Mouse (Mus musculus): ENCODE data around the gene Appbp2. TPM values are rescaled to one million over a fixed set of nuclear protein-coding genes. Genes with fewer than 3 reads are reported as not detected.
A peak's percentile ranks its signal among the peaks of the same experiment; 100 is the strongest.

Gene Appbp2
- polyA plus RNA-seq, 1 experiment from 2014 or later = 37.3 TPM

GRCm38 (mm10) chr11:85258966-85259365 is 24.0 kb upstream of the Appbp2 start:
- no peaks in the 10 kb centered on the region for H3K27me3 ChIP-seq
- POLR2A ChIA-PET = no interaction called here
- DNase-seq (ENCODE audit: low read depth, low spot score) (no peak), ATAC-seq (no peak)
- no peak for TF ChIP-seq CTCF (IDR thresholded peaks at IDR 0.05)
- in situ Hi-C loops (cut with MboI; ENCODE audit: low pct_unique_long_range_greater_than_20kb) = loop anchor here (5.0 kb wide), 1 partner anchor 87 kb away; the partner anchor contains the start of gene 1700125H20Rik
- CTCF ChIA-PET = no interaction called here

- no peaks in the 10 kb centered on the region for H3K27me3 ChIP-seq
- no peak for TF ChIP-seq CTCF (IDR thresholded peaks at IDR 0.05)
- in situ Hi-C loops (cut with MboI; ENCODE audit: low pct_unique_long_range_greater_than_20kb) = loop anchor here (5.0 kb wide), 1 partner anchor 83 kb away; the partner anchor contains the start of gene 1700125H20Rik
- POLR2A ChIA-PET = interaction anchor here (0.6 kb wide), 1 partner anchor 59 kb away, joined by 9 read pairs; no protein-coding TSS in a partner anchor
- DNase-seq (ENCODE audit: low read depth, low spot score) (no peak), ATAC-seq (no peak)
- CTCF ChIA-PET = no interaction called here
These were observed 20.6 kb upstream of the Appbp2 start for GRCm38 (mm10) chr11:85255471-85256027.

- no peak for TF ChIP-seq CTCF (IDR thresholded peaks at IDR 0.05)
- no peaks in the 10 kb centered on the region for H3K27me3 ChIP-seq
- ATAC-seq (no peak), DNase-seq (ENCODE audit: low read depth, low spot score) (no peak)
- ChIA-PET POLR2A (interaction anchor here (0.6 to 1.1 kb wide), 2 partner anchors 20 to 86 kb away, joined by 3 to 4 read pairs; no protein-coding TSS in a partner anchor), CTCF (interaction anchor here (3.9 kb wide), 1 partner anchor 8 kb away, joined by 12 read pairs; no protein-coding TSS in a partner anchor)
- in situ Hi-C loops (cut with MboI; ENCODE audit: low pct_unique_long_range_greater_than_20kb) = no loop called here
These were observed 18.7 kb upstream of the Appbp2 start for GRCm38 (mm10) chr11:85253641-85254040.

- in situ Hi-C loops (cut with MboI; ENCODE audit: low pct_unique_long_range_greater_than_20kb) = no loop called here
- no peaks in the 10 kb centered on the region for H3K27me3 ChIP-seq
- POLR2A ChIA-PET = interaction anchor here (1.1 kb wide), 1 partner anchor 19 kb away, joined by 3 read pairs; no protein-coding TSS in a partner anchor
- TF ChIP-seq CTCF (IDR thresholded peaks at IDR 0.05) = no peak
- CTCF ChIA-PET = interaction anchor here (3.9 kb wide), 1 partner anchor 9 kb away, joined by 12 read pairs; no protein-coding TSS in a partner anchor
- DNase-seq (ENCODE audit: low read depth, low spot score) (no peak), ATAC-seq (no peak)
These were observed 18.1 kb upstream of the Appbp2 start for GRCm38 (mm10) chr11:85253006-85253405.

- in situ Hi-C loops (cut with MboI; ENCODE audit: low pct_unique_long_range_greater_than_20kb) = no loop called here
- DNase-seq (ENCODE audit: low read depth, low spot score) (no peak), ATAC-seq (no peak)
- ChIA-PET CTCF (interaction anchor here (3.9 kb wide), 1 partner anchor 10 kb away, joined by 12 read pairs; no protein-coding TSS in a partner anchor), POLR2A (interaction anchor here (1.2 kb wide), 1 partner anchor 17 kb away, joined by 4 read pairs; the partner anchor contains the start of gene Appbp2)
- TF ChIP-seq CTCF (IDR thresholded peaks at IDR 0.05) = no peak
- H3K27me3 ChIP-seq = no peaks in the 10 kb centered on the region
These were observed 17.0 kb upstream of the Appbp2 start for GRCm38 (mm10) chr11:85251955-85252354.

- in situ Hi-C loops (cut with MboI; ENCODE audit: low pct_unique_long_range_greater_than_20kb) = no loop called here
- ChIA-PET CTCF (interaction anchor here (0.6 to 3.9 kb wide), 3 partner anchors 11 to 32 kb away, joined by 3 to 12 read pairs (median 5); partner anchors contain the start of gene Appbp2), POLR2A (no interaction called here)
- DNase-seq (ENCODE audit: low read depth, low spot score) = no peak
- ATAC-seq = no peak
- no peak for TF ChIP-seq CTCF (IDR thresholded peaks at IDR 0.05)
- no peaks in the 10 kb centered on the region for H3K27me3 ChIP-seq
These were observed 15.5 kb upstream of the Appbp2 start for GRCm38 (mm10) chr11:85250467-85250866.

- H3K27me3 ChIP-seq = no peaks in the 10 kb centered on the region
- ATAC-seq (no peak), DNase-seq (ENCODE audit: low read depth, low spot score) (no peak)
- POLR2A ChIA-PET = no interaction called here
- in situ Hi-C loops (cut with MboI; ENCODE audit: low pct_unique_long_range_greater_than_20kb) = no loop called here
- no peak for TF ChIP-seq CTCF (IDR thresholded peaks at IDR 0.05)
- CTCF ChIA-PET = interaction anchor here (1.1 to 1.9 kb wide), 3 partner anchors 12 to 85 kb away, joined by 3 to 8 read pairs (median 5); no protein-coding TSS in a partner anchor
These were observed 14.4 kb upstream of the Appbp2 start for GRCm38 (mm10) chr11:85249338-85249737.

GRCm38 (mm10) chr11:85248151-85248550 is 13.2 kb upstream of the Appbp2 start:
- DNase-seq (ENCODE audit: low read depth, low spot score) (no peak), ATAC-seq (no peak)
- in situ Hi-C loops (cut with MboI; ENCODE audit: low pct_unique_long_range_greater_than_20kb) = no loop called here
- ChIA-PET POLR2A (no interaction called here), CTCF (interaction anchor here (1.1 to 1.9 kb wide), 3 partner anchors 13 to 86 kb away, joined by 3 to 8 read pairs (median 5); no protein-coding TSS in a partner anchor)
- H3K27me3 ChIP-seq = no peaks in the 10 kb centered on the region
- TF ChIP-seq CTCF (IDR thresholded peaks at IDR 0.05) = no peak

- POLR2A ChIA-PET = no interaction called here
- no peaks in the 10 kb centered on the region for H3K27me3 ChIP-seq
- CTCF ChIA-PET = interaction anchor here (2.0 kb wide), 1 partner anchor 20 kb away, joined by 4 read pairs; no protein-coding TSS in a partner anchor
- no peak for ATAC-seq
- in situ Hi-C loops (cut with MboI; ENCODE audit: low pct_unique_long_range_greater_than_20kb) = no loop called here
- no peak for DNase-seq (ENCODE audit: low read depth, low spot score)
- TF ChIP-seq CTCF (IDR thresholded peaks at IDR 0.05) = no peak
These were observed 6.3 kb upstream of the Appbp2 start for GRCm38 (mm10) chr11:85241226-85241625.

- DNase-seq (ENCODE audit: low read depth, low spot score) (no peak), ATAC-seq (no peak)
- POLR2A ChIA-PET = no interaction called here
- H3K27me3 ChIP-seq = no peaks in the 10 kb centered on the region
- in situ Hi-C loops (cut with MboI; ENCODE audit: low pct_unique_long_range_greater_than_20kb) = no loop called here
- CTCF ChIA-PET = no interaction called here
- no peak for TF ChIP-seq CTCF (IDR thresholded peaks at IDR 0.05)
These were observed 5.3 kb upstream of the Appbp2 start for GRCm38 (mm10) chr11:85240211-85240610.

- DNase-seq (ENCODE audit: low read depth, low spot score) = no peak
- H3K27me3 ChIP-seq = no peaks in the 10 kb centered on the region
- in situ Hi-C loops (cut with MboI; ENCODE audit: low pct_unique_long_range_greater_than_20kb) = no loop called here
- no peak for TF ChIP-seq CTCF (IDR thresholded peaks at IDR 0.05)
- peak; percentile 82 for ATAC-seq
- ChIA-PET CTCF (interaction anchor here (0.8 to 1.6 kb wide), 2 partner anchors 16 to 25 kb away, joined by 3 to 5 read pairs; no protein-coding TSS in a partner anchor), POLR2A (interaction anchor here (0.7 to 1.4 kb wide), 11 partner anchors 9 to 95 kb away, joined by 3 to 5 read pairs (median 3); no protein-coding TSS in a partner anchor)
These were observed 454 bp downstream of the Appbp2 start for GRCm38 (mm10) chr11:85234363-85234989.

Measured in Patski (cell line).